Comparison of ENCODE assay signal across 9 mouse cellular contexts in the genomic region with DNA sequence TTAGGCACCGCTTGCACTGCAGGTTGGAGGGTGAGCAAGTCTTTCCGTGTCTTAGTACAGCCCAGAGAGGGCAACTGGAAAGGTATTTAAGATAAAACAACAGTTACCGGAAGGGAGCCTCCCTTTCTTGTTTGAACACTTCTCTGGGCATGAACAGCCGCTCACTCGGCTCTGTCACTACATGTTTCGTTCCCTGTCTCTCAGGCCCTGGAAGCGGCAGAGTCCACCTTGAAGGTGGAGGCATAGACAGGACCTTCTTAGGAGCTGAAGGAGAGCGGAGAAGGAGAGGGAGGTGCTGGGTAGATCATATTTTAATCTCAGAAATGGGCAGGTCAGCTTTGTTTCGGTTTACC. TPM values are rescaled to one million over a fixed set of nuclear protein-coding genes. Genes with fewer than 3 reads are reported as not detected.
A peak's percentile ranks its signal among the peaks of the same experiment; 100 is the strongest.
DNase-seq lines count a peak whose midpoint lies in the region; ATAC-seq and TF ChIP-seq lines count a peak whose summit lies in the region.
"Had no signal": no experiment of that assay in that cellular context is flagged by ENCODE, and none has a peak within 500 bp of the region (broad histone marks: within the 10 kb centered on the region; RNA-seq: fewer than 3 reads in every experiment).

No protein-coding gene starts in this region.

- no peak for TF ChIP-seq CTCF in E14TG2a.4 (conservative IDR thresholded peaks at IDR 0.05; ENCODE audit: low read length)

- H3K27me3 ChIP-seq in heart, embryonic 16.5 days (ENCODE audit: control insufficient read depth, insufficient read depth, low read length), result no peaks in the 10 kb centered on the region
- H3K27me3 ChIP-seq in E14TG2a.4 (ENCODE audit: insufficient read depth, low read length), result peaks cover 41% of the 10 kb centered on the region
- no peaks in the 10 kb centered on the region for H3K27me3 ChIP-seq in forebrain, embryonic 15.5 days
- H3K27me3 ChIP-seq in kidney, embryonic 14.5 days (ENCODE audit: control insufficient read depth, insufficient read depth, low read length), result no peaks in the 10 kb centered on the region

- ATAC-seq in heart, embryonic 16.5 days (replicated peaks; ENCODE audit: extremely low read depth, insufficient read depth, low FRiP score), result no peak
- no peak for ATAC-seq in forebrain, embryonic 15.5 days (replicated peaks)
- no peak for ATAC-seq in kidney, embryonic 14.5 days (ENCODE audit: low FRiP score, low TSS enrichment)

- H3K4me3 ChIP-seq in heart, embryonic 16.5 days (ENCODE audit: low read length), result peak overlapping the region; percentile 6; the same call in 1 of the 2 replicates
- H3K4me3 ChIP-seq in E14TG2a.4 (replicated peaks; ENCODE audit: low read length), result peak overlapping the region; percentile 37
- H3K4me3 ChIP-seq in forebrain, embryonic 15.5 days, result no peak overlapping the region
- no peak overlapping the region for H3K4me3 ChIP-seq in kidney, embryonic 14.5 days (ENCODE audit: low read length)

- no peaks in the 10 kb centered on the region for H3K36me3 ChIP-seq in heart, embryonic 16.5 days (ENCODE audit: control insufficient read depth, insufficient read depth)
- peaks cover 5% of the 10 kb centered on the region for H3K36me3 ChIP-seq in E14TG2a.4 (ENCODE audit: insufficient read depth, low read length)
- H3K36me3 ChIP-seq in forebrain, embryonic 15.5 days, result no peaks in the 10 kb centered on the region
- no peaks in the 10 kb centered on the region for H3K36me3 ChIP-seq in kidney, embryonic 14.5 days (ENCODE audit: control insufficient read depth, insufficient read depth, low read length)

- H3K9me3 ChIP-seq in heart, embryonic 16.5 days (replicated peaks; ENCODE audit: control insufficient read depth, low read length), result no peaks in the 10 kb centered on the region
- no peaks in the 10 kb centered on the region for H3K9me3 ChIP-seq in E14TG2a.4 (ENCODE audit: low read length)
- no peaks in the 10 kb centered on the region for H3K9me3 ChIP-seq in forebrain, embryonic 15.5 days
- no peaks in the 10 kb centered on the region for H3K9me3 ChIP-seq in kidney, embryonic 14.5 days (ENCODE audit: control insufficient read depth, low read length)

- H3K4me2 ChIP-seq in heart, embryonic 16.5 days (ENCODE audit: low read depth, low read length), result peak overlapping the region; percentile 61
- 0 out of 2 replicates have a peak overlapping the region, but pooled peaks have one; percentile 3 for H3K4me2 ChIP-seq in forebrain, embryonic 15.5 days (replicated peaks)
- no peak overlapping the region for H3K4me2 ChIP-seq in kidney, embryonic 14.5 days (replicated peaks; ENCODE audit: low read depth, low read length)

- 0 out of 2 replicates have a peak overlapping the region, but pooled peaks have one; percentile 8 for H3K9ac ChIP-seq in heart, embryonic 16.5 days (ENCODE audit: low read length)
- H3K9ac ChIP-seq in forebrain, embryonic 15.5 days (replicated peaks), result no peak overlapping the region
- H3K9ac ChIP-seq in kidney, embryonic 14.5 days (ENCODE audit: low read depth, low read length), result no peak overlapping the region

- DNase-seq in heart, postnatal 14 days, result no peak
- peak; percentile 30 for DNase-seq in lung, postnatal 36 days
- DNase-seq in right cerebral cortex, postnatal 25 days, result no peak
- no peak for DNase-seq in thymus, postnatal 4 days
- DNase-seq: gastrocnemius, postnatal 14 days had no signal

- peaks cover 35% of the 10 kb centered on the region for H3K4me1 ChIP-seq in heart, embryonic 16.5 days (ENCODE audit: control insufficient read depth, insufficient read depth, low read length)
- peaks cover 65% of the 10 kb centered on the region for H3K4me1 ChIP-seq in E14TG2a.4 (replicated peaks; ENCODE audit: low read depth, low read length)
- H3K4me1 ChIP-seq in forebrain, embryonic 15.5 days, result peaks cover 38% of the 10 kb centered on the region
- peaks cover 38% of the 10 kb centered on the region for H3K4me1 ChIP-seq in kidney, embryonic 14.5 days (ENCODE audit: control insufficient read depth, insufficient read depth, low read length)

- 54% methylated on average over 9 of the region's 9 CpGs for WGBS in heart, embryonic 16.5 days
- 78% methylated on average over 9 of the region's 9 CpGs for WGBS in forebrain, embryonic 15.5 days
- 66% methylated on average over 9 of the region's 9 CpGs for WGBS in kidney, embryonic 14.5 days

- H3K27ac ChIP-seq in heart, embryonic 16.5 days (ENCODE audit: low read length), result peak overlapping the region; percentile 33; the same call in 1 of the 2 replicates
- 0 out of 2 replicates have a peak overlapping the region, but pooled peaks have one; percentile 1 for H3K27ac ChIP-seq in forebrain, embryonic 15.5 days (replicated peaks)
- no peak overlapping the region for H3K27ac ChIP-seq in kidney, embryonic 14.5 days (ENCODE audit: low read depth, low read length)

- intact Hi-C loops in heart, postnatal 14 days (cut with DNase I), result no loop called here

RNA-seq across cellular contexts. Expression of gene Dip2b, which starts 3.6 kb away (rescaled TPM):
- 14.0 and 14.1 TPM in 2 replicates for polyA plus RNA-seq in heart, embryonic 16.5 days (2015; fragmentation: Nextera tagmentation; extraction: Ambion mirVana)
- total RNA-seq in heart, postnatal 14 days (2021), result 10 to 100 TPM; 26.0 to 27.6 TPM
- polyA plus RNA-seq in forebrain, embryonic 15.5 days (2015; fragmentation: Nextera tagmentation; extraction: Ambion mirVana), result 20.2 and 20.5 TPM in 2 replicates
- polyA plus RNA-seq in kidney, embryonic 14.5 days (2014; fragmentation: Nextera tagmentation; extraction: Ambion mirVana), result 15.2 and 20.7 TPM in 2 replicates

Comparison
In these comparisons a context has a peak if more than half of its experiments do, and no peak if none do; other contexts are left out.
1. H3K4me3 ChIP-seq: peak in heart, embryonic 16.5 days (single experiment) and E14TG2a.4 (single experiment); none in forebrain, embryonic 15.5 days (single experiment) and kidney, embryonic 14.5 days (single experiment).